Mouse (Mus musculus): ENCODE measurements at regions not wholly inside any gene's neighbourhood (a gene's known extent, or its start where the extent isn't known, plus 50 kb on each side); places are given as distances from the start of the nearest gene placed in this dataset.
"Not testable (repeated sequence)": the region's sequence is repeated elsewhere in the genome, so short reads cannot be mapped to it uniquely, and the experiment has no call there.

GRCm38 (mm10) chr11:91216158-91216557 is 361.2 kb downstream of the Kif2b start:
- Histone ChIP-seq H3K4me1 (replicated peaks; ENCODE audit: low read depth, low read length) (no peaks in the 10 kb centered on the region), H3K27me3 (ENCODE audit: insufficient read depth, low read length) (no peaks in the 10 kb centered on the region), H3K36me3 (ENCODE audit: insufficient read depth, low read length) (no peaks in the 10 kb centered on the region), H3K9me3 (ENCODE audit: low read length) (no peaks in the 10 kb centered on the region), H3K4me3 (replicated peaks; ENCODE audit: low read length) (no peak overlapping the region)
- TF ChIP-seq NANOG (IDR thresholded peaks at IDR 0.05; ENCODE audit: borderline replicate concordance, low read length) (no peak), POU5F1 (IDR thresholded peaks at IDR 0.05; ENCODE audit: borderline replicate concordance, low read length) (no peak), CTCF (conservative IDR thresholded peaks at IDR 0.05; ENCODE audit: low read length) (no peak)

DNA sequence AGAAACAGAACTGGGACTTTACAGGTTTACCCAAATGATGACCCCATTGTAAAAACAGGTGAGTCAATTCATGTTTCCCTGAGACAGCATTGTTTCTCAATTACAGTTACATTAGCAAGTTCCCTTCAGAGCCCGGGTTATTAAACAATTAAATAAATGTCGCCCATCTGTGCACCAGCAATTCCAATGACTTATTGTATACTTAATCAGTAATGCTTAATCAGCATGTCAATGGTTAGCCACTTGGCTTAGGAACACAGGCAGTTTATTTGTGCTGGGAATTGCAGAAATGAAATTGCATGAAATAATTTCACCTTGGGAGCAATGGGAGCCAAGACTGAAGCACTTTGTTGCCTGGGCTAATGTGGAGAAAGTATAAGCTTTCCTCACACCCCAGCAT is 364.3 kb downstream of the Kif2b start:
- H3K27me3 ChIP-seq (ENCODE audit: insufficient read depth, low read length): peaks cover 1% of the 10 kb centered on the region; the same call in 1 of the 2 replicates
- no peaks in the 10 kb centered on the region for H3K9me3 ChIP-seq (ENCODE audit: low read length)
- no peaks in the 10 kb centered on the region for H3K4me1 ChIP-seq (replicated peaks; ENCODE audit: low read depth, low read length)
- no peak for TF ChIP-seq CTCF (conservative IDR thresholded peaks at IDR 0.05; ENCODE audit: low read length)
- no peak for TF ChIP-seq POU5F1 (IDR thresholded peaks at IDR 0.05; ENCODE audit: borderline replicate concordance, low read length)
- TF ChIP-seq NANOG (IDR thresholded peaks at IDR 0.05; ENCODE audit: borderline replicate concordance, low read length): no peak
- H3K36me3 ChIP-seq (ENCODE audit: insufficient read depth, low read length): no peaks in the 10 kb centered on the region
- H3K4me3 ChIP-seq (replicated peaks; ENCODE audit: low read length): no peak overlapping the region

- peaks cover 10% of the 10 kb centered on the region for H3K4me1 ChIP-seq (replicated peaks; ENCODE audit: low read depth, low read length)
- H3K36me3 ChIP-seq (ENCODE audit: insufficient read depth, low read length): no peaks in the 10 kb centered on the region
- no peak for TF ChIP-seq POU5F1 (IDR thresholded peaks at IDR 0.05; ENCODE audit: borderline replicate concordance, low read length)
- TF ChIP-seq NANOG (IDR thresholded peaks at IDR 0.05; ENCODE audit: borderline replicate concordance, low read length): peak; percentile 83
- no peak for TF ChIP-seq CTCF (conservative IDR thresholded peaks at IDR 0.05; ENCODE audit: low read length)
- peaks cover 18% of the 10 kb centered on the region for H3K27me3 ChIP-seq (ENCODE audit: insufficient read depth, low read length)
- no peaks in the 10 kb centered on the region for H3K9me3 ChIP-seq (ENCODE audit: low read length)
- H3K4me3 ChIP-seq (replicated peaks; ENCODE audit: low read length): no peak overlapping the region
Measured at GRCm38 (mm10) chr11:91206470-91206869, 370.9 kb downstream of the Kif2b start.

DNA sequence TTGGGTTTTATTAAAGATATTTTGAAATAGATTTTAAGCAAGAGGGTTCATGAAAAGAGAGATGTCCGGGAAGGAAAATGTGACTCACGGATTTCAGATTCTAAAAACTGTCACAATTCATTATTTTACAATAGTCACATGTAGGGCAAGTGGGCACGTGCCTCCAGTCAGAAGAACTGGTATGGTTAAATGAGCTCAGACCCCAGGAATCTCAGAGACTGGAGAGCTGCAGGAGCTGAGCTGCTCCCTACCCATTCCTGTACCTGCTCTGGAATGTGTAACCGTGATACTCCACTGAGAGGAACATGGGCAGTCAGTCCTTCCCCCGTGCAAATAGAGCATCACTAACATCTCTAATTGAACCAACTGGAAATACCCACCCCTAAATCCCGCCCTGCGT is 372.9 kb downstream of the Kif2b start:
- Histone ChIP-seq H3K4me3 (replicated peaks; ENCODE audit: low read length) (no peak overlapping the region), H3K9me3 (ENCODE audit: low read length) (no peaks in the 10 kb centered on the region), H3K4me1 (replicated peaks; ENCODE audit: low read depth, low read length) (peaks cover 10% of the 10 kb centered on the region), H3K36me3 (ENCODE audit: insufficient read depth, low read length) (no peaks in the 10 kb centered on the region), H3K27me3 (ENCODE audit: insufficient read depth, low read length) (peaks cover 18% of the 10 kb centered on the region)
- TF ChIP-seq CTCF (conservative IDR thresholded peaks at IDR 0.05; ENCODE audit: low read length): no peak
- TF ChIP-seq POU5F1 (IDR thresholded peaks at IDR 0.05; ENCODE audit: borderline replicate concordance, low read length): no peak
- TF ChIP-seq NANOG (IDR thresholded peaks at IDR 0.05; ENCODE audit: borderline replicate concordance, low read length): no peak

DNA sequence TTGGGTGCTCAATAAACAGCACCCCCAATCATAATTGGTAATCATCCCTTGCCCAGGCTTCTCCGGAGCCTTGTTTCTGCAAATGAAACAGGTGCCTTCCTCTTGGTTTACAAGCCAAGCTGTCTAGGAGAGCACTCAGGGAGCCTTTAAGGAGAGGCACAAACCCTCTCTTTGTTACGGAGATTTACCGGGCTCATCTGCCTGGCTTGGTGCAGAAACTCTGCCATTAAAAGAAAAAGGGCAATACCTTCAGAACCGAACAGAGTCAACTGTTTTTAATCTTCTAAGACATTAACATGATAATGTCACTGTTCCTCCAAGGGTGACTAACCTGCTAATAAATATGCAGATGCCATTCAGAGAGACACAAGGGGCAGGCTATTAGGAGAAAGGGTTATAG is 380.5 kb downstream of the Kif2b start:
- Histone ChIP-seq H3K36me3 (ENCODE audit: insufficient read depth, low read length) (no peaks in the 10 kb centered on the region), H3K4me3 (replicated peaks; ENCODE audit: low read length) (no peak overlapping the region), H3K9me3 (ENCODE audit: low read length) (no peaks in the 10 kb centered on the region), H3K27me3 (ENCODE audit: insufficient read depth, low read length) (no peaks in the 10 kb centered on the region), H3K4me1 (replicated peaks; ENCODE audit: low read depth, low read length) (peaks cover 6% of the 10 kb centered on the region)
- TF ChIP-seq NANOG (IDR thresholded peaks at IDR 0.05; ENCODE audit: borderline replicate concordance, low read length) (peak; percentile 52; the same call in 1 of the 2 replicates), POU5F1 (IDR thresholded peaks at IDR 0.05; ENCODE audit: borderline replicate concordance, low read length) (no peak)

- no peaks in the 10 kb centered on the region for H3K36me3 ChIP-seq (ENCODE audit: insufficient read depth, low read length)
- no peak for TF ChIP-seq POU5F1 (IDR thresholded peaks at IDR 0.05; ENCODE audit: borderline replicate concordance, low read length)
- no peak for TF ChIP-seq CTCF (conservative IDR thresholded peaks at IDR 0.05; ENCODE audit: low read length)
- no peak for TF ChIP-seq NANOG (IDR thresholded peaks at IDR 0.05; ENCODE audit: borderline replicate concordance, low read length)
- H3K27me3 ChIP-seq (ENCODE audit: insufficient read depth, low read length): no peaks in the 10 kb centered on the region
- H3K4me1 ChIP-seq (replicated peaks; ENCODE audit: low read depth, low read length): peaks cover 6% of the 10 kb centered on the region
- no peak overlapping the region for H3K4me3 ChIP-seq (replicated peaks; ENCODE audit: low read length)
- no peaks in the 10 kb centered on the region for H3K9me3 ChIP-seq (ENCODE audit: low read length)
Measured at GRCm38 (mm10) chr11:91196351-91196750, 381.0 kb downstream of the Kif2b start.

- H3K36me3 ChIP-seq (ENCODE audit: insufficient read depth, low read length); H3K9me3 ChIP-seq (ENCODE audit: low read length); H3K27me3 ChIP-seq (ENCODE audit: insufficient read depth, low read length); H3K4me3 ChIP-seq (replicated peaks; ENCODE audit: low read length); H3K4me1 ChIP-seq (replicated peaks; ENCODE audit: low read depth, low read length): not testable (repeated sequence)
Measured at GRCm38 (mm10) chr11:91167336-91167735, 410.0 kb downstream of the Kif2b start.

- Histone ChIP-seq H3K27me3 (ENCODE audit: insufficient read depth, low read length) (no peaks in the 10 kb centered on the region), H3K36me3 (ENCODE audit: insufficient read depth, low read length) (no peaks in the 10 kb centered on the region), H3K9me3 (ENCODE audit: low read length) (no peaks in the 10 kb centered on the region), H3K4me1 (replicated peaks; ENCODE audit: low read depth, low read length) (no peaks in the 10 kb centered on the region), H3K4me3 (replicated peaks; ENCODE audit: low read length) (no peak overlapping the region)
- no peak for TF ChIP-seq CTCF (conservative IDR thresholded peaks at IDR 0.05; ENCODE audit: low read length)
Measured at GRCm38 (mm10) chr11:91133753-91134270, 443.5 kb downstream of the Kif2b start.

GRCm38 (mm10) chr11:91132771-91133380 is 444.5 kb downstream of the Kif2b start:
- H3K4me3 ChIP-seq (replicated peaks; ENCODE audit: low read length): no peak overlapping the region
- H3K9me3 ChIP-seq (ENCODE audit: low read length): no peaks in the 10 kb centered on the region
- no peaks in the 10 kb centered on the region for H3K36me3 ChIP-seq (ENCODE audit: insufficient read depth, low read length)
- no peaks in the 10 kb centered on the region for H3K27me3 ChIP-seq (ENCODE audit: insufficient read depth, low read length)
- TF ChIP-seq NANOG (IDR thresholded peaks at IDR 0.05; ENCODE audit: borderline replicate concordance, low read length) (no peak), POU5F1 (IDR thresholded peaks at IDR 0.05; ENCODE audit: borderline replicate concordance, low read length) (no peak), CTCF (conservative IDR thresholded peaks at IDR 0.05; ENCODE audit: low read length) (no peak)
- H3K4me1 ChIP-seq (replicated peaks; ENCODE audit: low read depth, low read length): no peaks in the 10 kb centered on the region

All from E14TG2a.4 (cell line).